Mouse (Mus musculus): ENCODE results near the gene Jtb. TPM values are rescaled to one million over a fixed set of nuclear protein-coding genes. Genes with fewer than 3 reads are reported as not detected.
A peak's percentile ranks its signal among the peaks of the same experiment; 100 is the strongest.
"Not testable (repeated sequence)": the region's sequence is repeated elsewhere in the genome, so short reads cannot be mapped to it uniquely, and the experiment has no call there.

Gene Jtb
- total RNA-seq, 2 experiments from 2014 or later, result 43.0 to 43.5 TPM

- DNase-seq (ENCODE audit: low spot score in 2 of 2), result no peak
Measured at GRCm38 (mm10) chr3:90222455-90222854, 8.9 kb upstream of the Jtb start.

GRCm38 (mm10) chr3:90222941-90223340 lies 8.5 kb upstream of the Jtb start:
- DNase-seq (ENCODE audit: low spot score in 2 of 2), result no peak

GRCm38 (mm10) chr3:90224331-90224730 lies 7.1 kb upstream of the Jtb start:
- no peak for DNase-seq (ENCODE audit: low spot score in 2 of 2)

GRCm38 (mm10) chr3:90231075-90231474 lies 322 bp upstream of the Jtb start:
- no peak for DNase-seq (ENCODE audit: low spot score in 2 of 2)

- no peak for DNase-seq (ENCODE audit: low spot score in 2 of 2)
Measured at GRCm38 (mm10) chr3:90241251-90241650, 9.9 kb downstream of the Jtb start.

GRCm38 (mm10) chr3:90241669-90242358 lies 10.4 kb downstream of the Jtb start:
- no peak for DNase-seq (ENCODE audit: low spot score in 2 of 2)

GRCm38 (mm10) chr3:90242984-90243775 lies 11.8 kb downstream of the Jtb start, which contains the start of gene Creb3l4:
Gene Creb3l4 (minus strand): TSS chr3:90243512.
- DNase-seq (ENCODE audit: low spot score in 2 of 2), result peak in 1 of 2 experiments; percentile 12

GRCm38 (mm10) chr3:90245406-90245805 lies 14.0 kb downstream of the Jtb start:
- DNase-seq (ENCODE audit: low spot score in 2 of 2), result no peak

- DNase-seq (ENCODE audit: low spot score in 2 of 2), result no peak
Measured at GRCm38 (mm10) chr3:90247630-90247959, 16.2 kb downstream of the Jtb start.

- peak; percentile 88 to 91 for DNase-seq (ENCODE audit: low spot score in 2 of 2)
Measured at GRCm38 (mm10) chr3:90247960-90248745, 16.8 kb downstream of the Jtb start, which contains the start of gene Slc39a1. Gene Slc39a1 (plus strand): TSS chr3:90248172.

GRCm38 (mm10) chr3:90248746-90249100 lies 17.3 kb downstream of the Jtb start:
- DNase-seq (ENCODE audit: low spot score in 2 of 2), result no peak

- DNase-seq (ENCODE audit: low spot score in 2 of 2), result no peak
Measured at GRCm38 (mm10) chr3:90250791-90251190, 19.4 kb downstream of the Jtb start.

- DNase-seq (ENCODE audit: low spot score in 2 of 2), result not testable (repeated sequence)
Measured at GRCm38 (mm10) chr3:90251731-90252226, 20.4 kb downstream of the Jtb start.

GRCm38 (mm10) chr3:90252659-90253058 lies 21.3 kb downstream of the Jtb start:
- DNase-seq (ENCODE audit: low spot score in 2 of 2), result not testable (repeated sequence)

GRCm38 (mm10) chr3:90253174-90253573 lies 21.8 kb downstream of the Jtb start:
- not testable (repeated sequence) for DNase-seq (ENCODE audit: low spot score in 2 of 2)

GRCm38 (mm10) chr3:90253653-90254418 lies 22.4 kb downstream of the Jtb start, which contains the start of gene Crtc2:
Gene Crtc2 (plus strand): TSS chr3:90254163.
- peak; percentile 96 to 98 for DNase-seq (ENCODE audit: low spot score in 2 of 2)

GRCm38 (mm10) chr3:90254419-90255193 lies 23.2 kb downstream of the Jtb start:
- DNase-seq (ENCODE audit: low spot score in 2 of 2), result no peak

- no peak for DNase-seq (ENCODE audit: low spot score in 2 of 2)
Measured at GRCm38 (mm10) chr3:90255194-90255565, 23.8 kb downstream of the Jtb start.

- no peak for DNase-seq (ENCODE audit: low spot score in 2 of 2)
Measured at GRCm38 (mm10) chr3:90255784-90256353, 24.5 kb downstream of the Jtb start.
